Mouse (Mus musculus) layer of hippocampus, postnatal 10 days (tissue): ENCODE results near the gene Eif4g1. TPM values are rescaled to one million over a fixed set of nuclear protein-coding genes. Genes with fewer than 3 reads are reported as not detected.
"Not testable (repeated sequence)": the region's sequence is repeated elsewhere in the genome, so short reads cannot be mapped to it uniquely, and the experiment has no call there.

ENCODE experiments used
- DNase-seq, 2 experiments: peaks; one replicate each; pipeline ENCODE4 v3.0.0; 2021; ENCODE audit warnings: low spot score in 2 of 2
- long read RNA-seq: library from polyadenylated mRNA; stranded (forward); transcript quantifications from one replicate; pipeline ENCODE4 v2.0.0, GENCODE M21; 2023
- total RNA-seq, 2 experiments: library from RNA; stranded (reverse); gene quantifications; 2 replicates each; pipeline ENCODE4 v1.2.3; 2021

Eif4g1 gene
- total RNA-seq, result 100 to 1,000 TPM; 349 to 379 TPM
- long read RNA-seq, partial matches to known transcripts, result 47 of 58 reads
- long read RNA-seq, other reads (novel, unspliced or antisense), result 11 of 58 reads

GRCm38 (mm10) chr16:20668013-20668412 is at the start of gene Eif4g1:
Gene Eif4g1 (plus strand): TSS chr16:20668313.
- not testable (repeated sequence) for DNase-seq

GRCm38 (mm10) chr16:20619541-20620398 is 48.3 kb upstream of the Eif4g1 start:
- DNase-seq, result peak; percentile 24 to 39

GRCm38 (mm10) chr16:20620399-20620735 is 47.7 kb upstream of the Eif4g1 start:
- DNase-seq, result no peak

GRCm38 (mm10) chr16:20620751-20621190 is 47.3 kb upstream of the Eif4g1 start:
- peak; percentile 46 to 65 for DNase-seq

GRCm38 (mm10) chr16:20621191-20621990 is 46.7 kb upstream of the Eif4g1 start, which contains the start of gene Camk2n2:
Gene Camk2n2 (minus strand): TSS chr16:20621287.
- DNase-seq, result peak; percentile 46 to 67

GRCm38 (mm10) chr16:20621991-20622685 is 46.0 kb upstream of the Eif4g1 start:
- DNase-seq, result peak; percentile 58 to 65

- no peak for DNase-seq
Measured at GRCm38 (mm10) chr16:20623211-20623610, 44.9 kb upstream of the Eif4g1 start.

GRCm38 (mm10) chr16:20628871-20629391 is 39.2 kb upstream of the Eif4g1 start:
- peak in 1 of 2 experiments; percentile 30 for DNase-seq

GRCm38 (mm10) chr16:20629731-20630634 is 38.1 kb upstream of the Eif4g1 start, which contains the start of gene Ece2:
Gene Ece2 (plus strand): TSS chr16:20629828.
- peak; percentile 39 to 63 for DNase-seq

- DNase-seq, result no peak
Measured at GRCm38 (mm10) chr16:20637410-20637809, 30.7 kb upstream of the Eif4g1 start.

GRCm38 (mm10) chr16:20638367-20638766 is 29.7 kb upstream of the Eif4g1 start:
- peak; percentile 76 to 82 for DNase-seq

GRCm38 (mm10) chr16:20642161-20642560 is 26.0 kb upstream of the Eif4g1 start:
- peak; percentile 83 to 88 for DNase-seq

GRCm38 (mm10) chr16:20643911-20644310 is 24.2 kb upstream of the Eif4g1 start:
- DNase-seq, result no peak

- peak; percentile 96 to 98 for DNase-seq
Measured at GRCm38 (mm10) chr16:20651076-20651946, 16.8 kb upstream of the Eif4g1 start, which contains the start of gene Psmd2. Gene Psmd2 (plus strand): TSS chr16:20651652.

- no peak for DNase-seq
Measured at GRCm38 (mm10) chr16:20651947-20652310, 16.2 kb upstream of the Eif4g1 start.

GRCm38 (mm10) chr16:20653315-20653714 is 14.8 kb upstream of the Eif4g1 start:
- no peak for DNase-seq

- no peak for DNase-seq
Measured at GRCm38 (mm10) chr16:20657661-20658060, 10.5 kb upstream of the Eif4g1 start.

- no peak for DNase-seq
Measured at GRCm38 (mm10) chr16:20670291-20670690, 2.2 kb downstream of the Eif4g1 start.

- DNase-seq, result no peak
Measured at GRCm38 (mm10) chr16:20671886-20672285, 3.8 kb downstream of the Eif4g1 start.
